8 mouse cellular contexts compared by ENCODE assay signal in genomic region chr3:89963926-89964739, GRCm38 (mm10). TPM values are rescaled to one million over a fixed set of nuclear protein-coding genes. Genes with fewer than 3 reads are reported as not detected.
DNase-seq lines count a peak whose midpoint lies in the region; ATAC-seq lines count a peak whose summit lies in the region.

No protein-coding gene starts in this region.

- peak overlapping the region; percentile 92 for H3K4me3 ChIP-seq in hindbrain, embryonic 14.5 days (replicated peaks; ENCODE audit: low read length)
- peak overlapping the region; percentile 85 for H3K4me3 ChIP-seq in limb, embryonic 11.5 days (ENCODE audit: low read depth, low read length)
- peak overlapping the region; percentile 80 for H3K4me3 ChIP-seq in midbrain, embryonic 10.5 days
- peak overlapping the region; percentile 86 for H3K4me3 ChIP-seq in stomach, embryonic 14.5 days (ENCODE audit: low read depth, low read length)

- H3K27me3 ChIP-seq in hindbrain, embryonic 14.5 days (ENCODE audit: control insufficient read depth, insufficient read depth, low read length), result no peaks in the 10 kb centered on the region
- no peaks in the 10 kb centered on the region for H3K27me3 ChIP-seq in limb, embryonic 11.5 days (ENCODE audit: control insufficient read depth, insufficient read depth, low read length)
- H3K27me3 ChIP-seq in midbrain, embryonic 10.5 days (ENCODE audit: low read depth, poor library complexity, severe bottlenecking), result no peaks in the 10 kb centered on the region
- H3K27me3 ChIP-seq in stomach, embryonic 14.5 days (ENCODE audit: control insufficient read depth, insufficient read depth, low read length), result no peaks in the 10 kb centered on the region

- H3K4me2 ChIP-seq in hindbrain, embryonic 14.5 days (replicated peaks), result peak overlapping the region; percentile 95
- H3K4me2 ChIP-seq in limb, embryonic 11.5 days (ENCODE audit: low read depth, severe bottlenecking), result peak overlapping the region; percentile 97
- H3K4me2 ChIP-seq in stomach, embryonic 14.5 days (replicated peaks; ENCODE audit: low read depth, low read length), result peak overlapping the region; percentile 91

- no peaks in the 10 kb centered on the region for H3K9me3 ChIP-seq in hindbrain, embryonic 14.5 days (ENCODE audit: control insufficient read depth, low read length)
- no peaks in the 10 kb centered on the region for H3K9me3 ChIP-seq in limb, embryonic 11.5 days (ENCODE audit: control insufficient read depth, low read length)
- H3K9me3 ChIP-seq in midbrain, embryonic 10.5 days (replicated peaks), result no peaks in the 10 kb centered on the region
- no peaks in the 10 kb centered on the region for H3K9me3 ChIP-seq in stomach, embryonic 14.5 days (ENCODE audit: control insufficient read depth, low read depth, low read length)

- no peak for ATAC-seq in hindbrain, embryonic 14.5 days (ENCODE audit: low FRiP score)
- ATAC-seq in limb, embryonic 11.5 days (ENCODE audit: insufficient number of reproducible peaks, low FRiP score, low TSS enrichment, low read depth), result no peak
- ATAC-seq in stomach, embryonic 14.5 days (ENCODE audit: insufficient number of reproducible peaks, insufficient read depth, low FRiP score, low read depth), result 0 out of 2 replicates have a peak, but pooled peaks have one; percentile 5

- peak overlapping the region; percentile 90 for H3K27ac ChIP-seq in hindbrain, embryonic 14.5 days
- H3K27ac ChIP-seq in limb, embryonic 11.5 days (replicated peaks; ENCODE audit: low read depth, low read length), result peak overlapping the region; percentile 72; the same call in 1 of the 2 replicates
- peak overlapping the region; percentile 94 for H3K27ac ChIP-seq in midbrain, embryonic 10.5 days (replicated peaks)
- peak overlapping the region; percentile 94; the same call in 1 of the 2 replicates for H3K27ac ChIP-seq in stomach, embryonic 14.5 days (ENCODE audit: low read length)

- WGBS in hindbrain, embryonic 14.5 days, result 36% methylated on average over 22 of the region's 22 CpGs
- WGBS in limb, embryonic 11.5 days, result 35% methylated on average over 22 of the region's 22 CpGs
- WGBS in midbrain, embryonic 10.5 days, result 41% methylated on average over 22 of the region's 22 CpGs
- 26% methylated on average over 22 of the region's 22 CpGs for WGBS in stomach, embryonic 14.5 days

- no peaks in the 10 kb centered on the region for H3K36me3 ChIP-seq in hindbrain, embryonic 14.5 days (replicated peaks; ENCODE audit: control insufficient read depth, insufficient read depth)
- no peaks in the 10 kb centered on the region for H3K36me3 ChIP-seq in limb, embryonic 11.5 days (ENCODE audit: control insufficient read depth, insufficient read depth, low read length)
- H3K36me3 ChIP-seq in midbrain, embryonic 10.5 days, result peaks cover 23% of the 10 kb centered on the region
- H3K36me3 ChIP-seq in stomach, embryonic 14.5 days (ENCODE audit: control insufficient read depth, insufficient read depth, low read length), result no peaks in the 10 kb centered on the region; the same call in 1 of the 2 replicates

- peak overlapping the region; percentile 93 for H3K9ac ChIP-seq in hindbrain, embryonic 14.5 days
- H3K9ac ChIP-seq in limb, embryonic 11.5 days (ENCODE audit: low read length), result peak overlapping the region; percentile 85
- H3K9ac ChIP-seq in stomach, embryonic 14.5 days (replicated peaks; ENCODE audit: low read depth, low read length), result peak overlapping the region; percentile 89

- H3K4me1 ChIP-seq in hindbrain, embryonic 14.5 days (replicated peaks; ENCODE audit: control insufficient read depth, insufficient read depth, low read length), result peaks cover 41% of the 10 kb centered on the region
- peaks cover 30% of the 10 kb centered on the region for H3K4me1 ChIP-seq in limb, embryonic 11.5 days (ENCODE audit: control insufficient read depth, insufficient read depth, low read length)
- peaks cover 60% of the 10 kb centered on the region for H3K4me1 ChIP-seq in midbrain, embryonic 10.5 days
- H3K4me1 ChIP-seq in stomach, embryonic 14.5 days (ENCODE audit: control insufficient read depth, insufficient read depth, low read length), result peaks cover 33% of the 10 kb centered on the region

- peak; percentile 39 to 48 for DNase-seq in urinary bladder, adult 18-20 months (ENCODE audit: low spot score in 2 of 2)
- no peak for DNase-seq in urinary bladder, adult 2 months (ENCODE audit: low spot score)
- DNase-seq in cerebellum, postnatal 10 days, result peak; percentile 84 to 85
- peak; percentile 67 for DNase-seq in gastrocnemius, adult 18-20 months (ENCODE audit: low spot score)
- DNase-seq in hindbrain, embryonic 14.5 days (ENCODE audit: low spot score), result peak; percentile 77
- DNase-seq in limb, embryonic 11.5 days (ENCODE audit: low spot score), result peak; percentile 76
- DNase-seq in midbrain, embryonic 10.5 days (ENCODE audit: low spot score), result peak; percentile 71

RNA-seq across cellular contexts. Expression of gene Atp8b2, which starts 0.8 kb away (rescaled TPM):
- polyA plus RNA-seq in urinary bladder, adult 2 months (2012; rRNA removed), result 32.0 and 35.8 TPM in 2 replicates
- total RNA-seq in gastrocnemius, adult 18-20 months (2021), result 1 to 10 TPM; 5.2 to 5.5 TPM
- polyA plus RNA-seq in hindbrain, embryonic 14.5 days (2014; fragmentation: Nextera tagmentation; extraction: Ambion mirVana), result 12.9 and 15.1 TPM in 2 replicates
- 12.8 and 14.9 TPM in 2 replicates for polyA plus RNA-seq in limb, embryonic 11.5 days (2014; fragmentation: Nextera tagmentation; extraction: Ambion mirVana)
- polyA plus RNA-seq in midbrain, embryonic 10.5 days (2016; fragmentation: Nextera tagmentation; extraction: Ambion mirVana), result 12.4 and 12.9 TPM in 2 replicates
- polyA plus RNA-seq in stomach, embryonic 14.5 days (2014; fragmentation: Nextera tagmentation; extraction: Ambion mirVana), result 19.0 and 21.0 TPM in 2 replicates

RNA-seq across cellular contexts. Expression of gene Hax1, which starts 34.4 kb away (rescaled TPM):
- polyA plus RNA-seq in urinary bladder, adult 2 months (2012; rRNA removed), result 82.4 and 102 TPM in 2 replicates
- total RNA-seq in gastrocnemius, adult 18-20 months (2021), result 10 to 100 TPM; 47.8 to 58.0 TPM
- 105 and 108 TPM in 2 replicates for polyA plus RNA-seq in hindbrain, embryonic 14.5 days (2014; fragmentation: Nextera tagmentation; extraction: Ambion mirVana)
- 241 and 262 TPM in 2 replicates for polyA plus RNA-seq in limb, embryonic 11.5 days (2014; fragmentation: Nextera tagmentation; extraction: Ambion mirVana)
- 172 and 182 TPM in 2 replicates for polyA plus RNA-seq in midbrain, embryonic 10.5 days (2016; fragmentation: Nextera tagmentation; extraction: Ambion mirVana)
- 122 and 123 TPM in 2 replicates for polyA plus RNA-seq in stomach, embryonic 14.5 days (2014; fragmentation: Nextera tagmentation; extraction: Ambion mirVana)

RNA-seq across cellular contexts. Expression of gene Il6ra, which starts 51.1 kb away (rescaled TPM):
- 5.3 and 7.9 TPM in 2 replicates for polyA plus RNA-seq in urinary bladder, adult 2 months (2012; rRNA removed)
- total RNA-seq in gastrocnemius, adult 18-20 months (2021), result 1 to 10 TPM; 3.1 to 7.2 TPM
- polyA plus RNA-seq in hindbrain, embryonic 14.5 days (2014; fragmentation: Nextera tagmentation; extraction: Ambion mirVana), result 0.83 and 1.0 TPM in 2 replicates
- polyA plus RNA-seq in limb, embryonic 11.5 days (2014; fragmentation: Nextera tagmentation; extraction: Ambion mirVana), result 0.13 and 0.40 TPM in 2 replicates
- 0.39 and 0.52 TPM in 2 replicates for polyA plus RNA-seq in midbrain, embryonic 10.5 days (2016; fragmentation: Nextera tagmentation; extraction: Ambion mirVana)
- 1.6 and 1.8 TPM in 2 replicates for polyA plus RNA-seq in stomach, embryonic 14.5 days (2014; fragmentation: Nextera tagmentation; extraction: Ambion mirVana)
